Mouse (Mus musculus): ENCODE results near the gene Kdm4b.

The Kdm4b gene

GRCm38 (mm10) chr17:56325450-56326152, at the start of gene Kdm4b:
Gene Kdm4b, plus strand, starts transcription at chr17:56326062.
- peak; percentile 100 for DNase-seq (ENCODE audit: low read depth, low spot score)

GRCm38 (mm10) chr17:56276643-56277566, 49.0 kb upstream of the Kdm4b start, which contains the start of gene Ticam1:
Gene Ticam1, minus strand, starts transcription at chr17:56276786.
- peak; percentile 95 for DNase-seq (ENCODE audit: low read depth, low spot score)

GRCm38 (mm10) chr17:56277567-56277893, 48.3 kb upstream of the Kdm4b start:
- DNase-seq (ENCODE audit: low read depth, low spot score): no peak

- DNase-seq (ENCODE audit: low read depth, low spot score): no peak
Measured at GRCm38 (mm10) chr17:56278340-56278739, 47.5 kb upstream of the Kdm4b start.

DNA sequence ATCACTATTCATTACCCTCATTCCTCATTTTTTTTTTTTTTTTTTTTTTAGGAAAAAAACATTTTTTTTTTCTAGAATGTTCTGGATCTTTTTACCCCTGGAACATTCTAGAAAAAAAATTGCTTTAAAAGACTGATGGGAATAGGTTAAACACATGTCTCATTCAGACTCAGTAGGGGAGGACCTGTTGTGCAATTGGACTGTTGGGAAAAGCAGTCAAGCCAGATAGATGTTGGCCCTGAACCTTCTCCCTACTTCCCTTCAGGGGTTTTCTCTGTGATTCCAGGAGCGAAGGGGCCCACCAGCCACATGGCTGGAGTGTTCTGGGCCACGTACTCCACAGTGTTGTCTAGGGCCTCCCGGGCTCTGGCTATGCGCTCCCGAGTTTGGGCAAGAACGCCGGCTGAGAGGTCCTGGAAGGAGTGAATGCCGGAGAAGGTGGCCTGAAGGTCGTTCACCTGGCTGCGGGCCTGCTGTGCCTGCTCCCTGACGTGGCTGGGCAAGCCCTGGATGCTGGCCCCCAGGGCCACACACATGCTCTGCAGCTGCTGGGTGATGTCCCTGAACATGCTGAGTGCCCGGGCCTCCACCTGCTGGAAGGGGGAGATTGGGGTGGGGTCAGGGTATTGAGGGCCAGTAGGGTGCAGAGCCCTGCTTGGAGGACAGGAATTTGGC, 46.2 kb upstream of the Kdm4b start:
- no peak for DNase-seq (ENCODE audit: low read depth, low spot score)

DNA sequence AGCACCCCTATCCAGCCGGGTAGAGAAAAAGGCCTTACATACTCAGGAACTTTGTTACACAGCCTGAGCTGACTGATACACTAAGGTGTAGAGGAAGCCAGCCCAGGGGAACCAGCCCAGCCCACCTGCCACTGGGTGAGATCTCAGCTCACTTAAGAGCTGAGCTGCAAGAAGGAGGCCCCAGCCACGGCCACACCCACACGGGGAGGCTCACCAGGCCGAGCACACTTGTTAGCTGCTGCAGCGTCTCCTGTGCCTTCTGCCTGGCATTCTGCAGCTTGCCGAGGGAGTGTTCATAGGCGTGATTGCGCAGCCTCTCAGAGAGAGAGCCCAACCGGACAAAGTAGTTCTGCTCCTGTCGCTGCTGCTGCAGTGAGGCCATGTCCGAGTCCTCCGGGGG, 44.7 kb upstream of the Kdm4b start:
- DNase-seq (ENCODE audit: low read depth, low spot score): no peak

GRCm38 (mm10) chr17:56282802-56283201, 43.1 kb upstream of the Kdm4b start:
- no peak for DNase-seq (ENCODE audit: low read depth, low spot score)

GRCm38 (mm10) chr17:56283316-56283715, 42.5 kb upstream of the Kdm4b start:
- DNase-seq (ENCODE audit: low read depth, low spot score): no peak

GRCm38 (mm10) chr17:56285995-56286394, 39.9 kb upstream of the Kdm4b start:
- no peak for DNase-seq (ENCODE audit: low read depth, low spot score)

DNA sequence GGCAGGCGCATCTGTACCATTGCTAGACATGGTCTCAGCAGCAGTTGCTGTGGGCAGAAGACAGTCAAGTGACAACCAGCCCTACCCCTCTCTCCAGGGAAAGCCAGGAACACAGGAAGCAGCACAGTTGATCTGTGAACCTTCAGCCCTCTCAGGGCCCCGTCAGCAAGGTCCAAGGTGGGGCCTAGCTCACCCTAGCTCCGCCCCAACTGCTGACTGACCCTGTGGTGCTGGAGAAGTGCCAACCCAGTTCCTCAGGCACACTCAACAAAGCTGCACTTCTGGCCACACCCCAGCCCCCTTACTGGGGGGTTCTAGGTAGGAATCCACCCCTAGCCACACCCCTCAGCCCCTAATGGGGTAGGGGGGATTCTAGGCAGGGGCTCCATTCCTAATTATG, 38.0 kb upstream of the Kdm4b start:
- no peak for DNase-seq (ENCODE audit: low read depth, low spot score)

GRCm38 (mm10) chr17:56288866-56289265, 37.0 kb upstream of the Kdm4b start:
- DNase-seq (ENCODE audit: low read depth, low spot score): no peak

DNA sequence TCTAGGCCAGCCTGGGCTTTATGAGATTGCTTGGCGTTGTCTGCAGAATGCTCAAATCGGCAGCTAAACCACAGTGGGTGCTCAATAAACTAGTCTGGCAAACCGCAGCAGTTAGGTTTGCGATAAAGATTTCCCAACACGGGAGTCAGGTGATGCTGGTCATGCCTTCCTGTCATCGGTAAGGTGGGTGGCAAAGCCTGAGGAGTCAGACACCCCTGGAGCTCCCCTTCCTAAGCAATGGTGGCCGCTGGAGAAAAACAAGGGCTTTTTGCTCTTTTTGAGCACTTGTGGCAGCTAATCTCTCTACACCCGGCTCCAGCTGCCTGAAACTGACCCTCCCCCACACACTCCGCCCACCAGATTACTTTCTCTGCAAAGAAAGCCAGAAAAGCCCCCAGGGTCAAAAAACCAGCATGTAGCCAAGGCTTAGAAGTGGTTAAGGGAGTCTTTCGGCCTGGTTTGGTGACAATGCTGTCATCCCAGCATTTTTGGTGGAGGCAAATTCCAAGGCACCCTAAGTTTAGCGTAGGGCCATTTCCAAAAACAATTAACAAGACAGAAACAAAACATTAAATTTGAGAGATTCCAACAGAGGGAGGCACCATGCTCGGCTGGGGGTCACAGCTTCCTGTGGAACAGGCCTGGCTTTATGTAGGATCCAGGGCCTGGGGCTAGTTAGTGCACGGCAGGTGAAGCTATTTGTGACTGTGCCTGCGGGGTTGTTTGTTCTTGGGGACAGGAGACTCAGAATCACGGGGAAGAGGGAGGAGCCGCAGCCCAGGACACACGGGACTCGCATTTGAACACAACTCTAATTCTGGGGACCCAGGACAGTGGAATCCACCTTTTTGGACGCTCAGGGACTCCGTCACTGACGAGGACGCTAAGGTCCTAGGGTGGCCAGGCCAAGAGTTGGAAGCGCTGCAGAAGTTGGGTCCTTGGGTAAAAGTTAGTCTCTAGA, 36.2 kb upstream of the Kdm4b start:
- DNase-seq (ENCODE audit: low read depth, low spot score): no peak

DNA sequence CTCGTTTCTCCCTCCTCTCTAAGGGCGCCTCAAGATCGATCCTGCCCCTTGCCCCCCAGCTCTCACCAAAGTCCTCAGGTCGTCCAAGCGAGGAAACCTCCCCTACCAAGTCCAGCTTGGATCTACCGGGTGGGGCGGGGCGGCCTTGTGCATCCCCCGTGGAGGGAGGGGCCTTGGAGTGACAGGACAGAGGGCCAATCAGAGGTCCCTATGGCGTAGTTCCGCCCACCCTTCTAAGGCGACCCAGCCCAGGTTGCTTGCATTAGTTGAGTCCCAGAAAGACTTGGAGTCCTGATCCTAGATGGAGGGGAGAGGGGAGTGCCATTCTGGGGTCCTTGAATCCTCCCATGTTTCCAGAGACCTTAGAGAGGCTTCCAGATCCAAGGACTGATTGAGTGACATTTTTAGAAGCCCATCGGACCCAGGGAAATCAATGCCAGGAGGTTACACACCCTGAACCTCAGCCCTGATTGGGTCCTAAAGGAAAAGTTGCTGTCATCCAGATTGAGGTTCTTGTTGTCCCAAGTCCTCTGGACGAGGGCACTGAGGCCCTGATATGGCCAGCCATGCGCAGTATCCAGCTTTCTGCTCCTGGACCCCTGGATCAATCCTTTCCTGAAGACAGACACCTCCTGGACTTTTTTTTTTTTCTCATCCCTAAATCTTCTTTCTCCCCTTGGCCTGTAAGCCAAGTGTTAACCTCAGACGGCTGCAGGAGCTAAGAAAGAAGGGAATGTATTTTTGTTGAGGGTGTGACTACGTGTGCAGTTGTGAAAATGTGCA, 35.3 kb upstream of the Kdm4b start:
- DNase-seq (ENCODE audit: low read depth, low spot score): peak; percentile 89

DNA sequence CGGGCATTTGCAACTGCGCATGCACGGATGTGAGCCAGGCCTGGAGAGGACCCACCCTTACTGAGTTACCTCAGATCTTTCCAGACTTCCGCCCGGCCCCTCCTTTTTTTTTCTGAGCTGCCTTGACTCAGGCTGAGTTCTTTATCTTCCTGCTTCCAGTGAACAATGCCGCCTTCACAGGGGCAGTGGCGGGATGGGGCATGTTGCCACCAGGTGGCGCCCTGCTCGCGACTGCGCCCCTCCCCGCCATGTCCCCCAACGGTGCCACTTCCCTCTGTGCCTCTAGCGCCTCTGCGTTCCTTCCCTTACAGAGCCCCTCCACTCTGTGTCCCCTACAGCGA, 34.7 kb upstream of the Kdm4b start:
- peak; percentile 89 for DNase-seq (ENCODE audit: low read depth, low spot score)

GRCm38 (mm10) chr17:56291826-56292475, 33.9 kb upstream of the Kdm4b start:
- no peak for DNase-seq (ENCODE audit: low read depth, low spot score)

- no peak for DNase-seq (ENCODE audit: low read depth, low spot score)
Measured at GRCm38 (mm10) chr17:56292531-56293222, 33.2 kb upstream of the Kdm4b start, which contains the start of gene Plin3. Gene Plin3, minus strand, starts transcription at chr17:56292873.

- DNase-seq (ENCODE audit: low read depth, low spot score): no peak
Measured at GRCm38 (mm10) chr17:56293291-56293690, 32.6 kb upstream of the Kdm4b start.

DNA sequence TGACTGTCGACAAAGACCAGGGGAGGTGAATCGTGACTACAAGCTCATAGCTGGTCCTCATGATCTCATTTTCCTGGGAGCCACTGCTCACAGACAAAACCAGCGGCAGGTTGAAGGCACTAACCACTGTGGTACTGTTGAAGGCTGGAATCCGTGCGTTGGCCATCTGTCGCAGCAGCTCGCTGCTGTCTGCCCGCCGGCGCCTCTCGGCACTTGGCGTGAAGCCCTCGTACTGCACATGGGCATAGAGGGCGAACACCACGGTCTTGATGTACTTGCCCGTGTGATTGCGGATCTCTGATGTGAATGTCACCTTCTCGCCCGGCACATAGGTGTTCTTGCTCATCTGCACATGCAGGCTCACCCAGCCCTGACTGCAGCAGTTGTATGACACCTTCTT, 31.6 kb upstream of the Kdm4b start:
- DNase-seq (ENCODE audit: low read depth, low spot score): no peak

GRCm38 (mm10) chr17:56296201-56296600, 29.7 kb upstream of the Kdm4b start:
- DNase-seq (ENCODE audit: low read depth, low spot score): no peak
